Mouse (Mus musculus) limb, embryonic 10.5 days (tissue): Measurements from ENCODE around the gene Cpn1. TPM values are rescaled to one million over a fixed set of nuclear protein-coding genes. Genes with fewer than 3 reads are reported as not detected.

Experiments
- DNase-seq: peaks from one replicate; pipeline ENCODE4 v3.0.0-alpha.2; 2017; ENCODE audit warnings: low spot score
- H3K27ac ChIP-seq: fragments of 300-500 bp; sonication (generic); 2 replicates; pipeline ENCODE4 v1.5.1; 2016; ENCODE audit warnings: mild to moderate bottlenecking
- H3K27me3 ChIP-seq: fragments of 300-500 bp; sonication (generic); 2 replicates; pipeline ENCODE4 v1.6.1; 2016; ENCODE audit warnings: low read depth, mild to moderate bottlenecking; ENCODE audit not compliant: poor library complexity, severe bottlenecking
- H3K36me3 ChIP-seq: fragments of 300-500 bp; sonication (generic); 2 replicates; pipeline ENCODE4 v1.6.1; 2016; ENCODE audit warnings: mild to moderate bottlenecking, moderate library complexity
- H3K4me1 ChIP-seq: fragments of 300-500 bp; sonication (generic); 2 replicates; pipeline ENCODE4 v1.6.1; 2016
- H3K4me3 ChIP-seq: fragments of 300-500 bp; sonication (generic); 2 replicates; pipeline ENCODE4 v1.5.1; 2016; ENCODE audit warnings: mild to moderate bottlenecking, moderate library complexity
- H3K9me3 ChIP-seq: fragments of 300-500 bp; sonication (generic); replicated peaks from 2 replicates; pipeline ENCODE4 v1.6.1; 2016; ENCODE audit warnings: mild to moderate bottlenecking
- WGBS: fragments of 180-500 bp; shearing (Covaris S2); methylation state at CpG from one replicate; pipeline ENCODE4 v1.1.7; 2016; 5-methylcytosine and 5-hydroxymethylcytosine counted together
- polyA plus RNA-seq: library from polyadenylated mRNA; unstranded; fragments of >200 nt; fragmentation: Nextera tagmentation; extraction: Ambion mirVana; gene quantifications from 2 replicates; pipeline ENCODE4 v1.2.1, GENCODE M21; 2016

Cpn1 gene
- polyA plus RNA-seq, 1 experiment from 2014 or later = not detected

DNA sequence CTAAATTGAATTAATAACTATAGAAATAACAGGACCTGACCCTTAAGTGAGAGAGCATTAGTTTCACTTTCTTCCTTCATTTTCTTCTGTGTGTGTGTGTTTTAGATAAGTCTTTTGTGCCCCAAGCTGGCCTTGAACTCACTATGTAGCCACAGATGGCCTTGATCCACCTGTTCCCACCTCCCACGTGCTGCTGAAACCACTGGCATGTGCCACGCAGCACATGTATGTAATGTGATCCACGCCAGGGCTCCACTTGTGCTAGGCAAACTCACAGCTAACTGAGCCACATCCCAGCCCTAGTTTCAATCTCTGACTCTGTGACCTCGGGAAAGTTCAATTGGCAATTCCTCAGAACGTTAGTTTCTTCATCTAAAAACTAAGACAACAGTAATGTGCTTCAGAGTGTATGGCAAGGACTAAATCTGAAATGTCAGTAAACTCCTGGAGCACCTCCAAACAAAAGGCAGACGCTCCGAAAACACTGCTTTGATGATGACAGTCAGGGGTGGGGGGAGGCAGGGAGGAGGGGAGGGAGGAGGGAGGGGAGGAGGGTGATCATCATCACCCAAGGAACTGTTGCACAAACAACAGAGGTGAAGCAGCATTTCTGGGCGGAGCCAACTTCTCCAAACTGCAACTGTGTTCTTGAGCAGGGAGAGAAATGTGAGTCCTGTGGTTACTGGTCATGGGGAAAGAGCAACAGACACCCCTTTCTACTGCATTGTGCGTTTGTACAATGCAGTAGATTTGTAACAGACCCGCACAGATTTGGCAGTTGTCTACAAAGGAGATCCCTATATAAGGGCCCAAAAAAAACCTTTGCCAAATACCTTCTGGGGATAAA is 60.0 kb downstream of the Cpn1 start:
- Histone ChIP-seq H3K36me3 (peaks cover 13% of the 10 kb centered on the region), H3K4me1 (peaks cover 23% of the 10 kb centered on the region), H3K27ac (no peak overlapping the region), H3K27me3 (no peaks in the 10 kb centered on the region; the same call in 1 of the 2 replicates), H3K4me3 (no peak overlapping the region), H3K9me3 (no peaks in the 10 kb centered on the region)
- no peak for DNase-seq
- 80% methylated on average over 10 of the region's 10 CpGs for WGBS

DNA sequence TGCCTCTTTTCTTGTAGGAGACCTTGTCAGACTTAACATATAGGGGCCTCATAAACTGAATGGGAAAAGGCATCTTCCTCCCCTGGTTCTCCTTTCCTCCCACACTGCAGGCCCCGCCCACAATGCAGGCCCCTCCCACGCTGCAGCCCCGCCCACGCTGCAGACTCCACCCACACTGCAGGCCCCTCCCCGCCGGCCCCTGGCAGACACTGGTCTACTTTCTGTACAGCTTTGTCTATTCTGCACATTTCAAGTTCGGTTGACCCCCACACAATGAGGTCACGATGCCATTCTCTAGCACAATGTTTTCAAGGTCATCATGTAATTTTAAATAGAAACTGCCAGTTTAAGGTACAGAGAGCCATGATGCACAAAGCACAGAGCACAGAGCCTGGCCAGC is 62.0 kb downstream of the Cpn1 start:
- peaks cover 22% of the 10 kb centered on the region for H3K4me1 ChIP-seq
- no peak for DNase-seq
- 77% methylated on average over 8 of the region's 8 CpGs for WGBS
- no peaks in the 10 kb centered on the region; the same call in 1 of the 2 replicates for H3K27me3 ChIP-seq
- H3K9me3 ChIP-seq = no peaks in the 10 kb centered on the region
- peaks cover 13% of the 10 kb centered on the region for H3K36me3 ChIP-seq
- no peak overlapping the region for H3K4me3 ChIP-seq
- no peak overlapping the region for H3K27ac ChIP-seq

DNA sequence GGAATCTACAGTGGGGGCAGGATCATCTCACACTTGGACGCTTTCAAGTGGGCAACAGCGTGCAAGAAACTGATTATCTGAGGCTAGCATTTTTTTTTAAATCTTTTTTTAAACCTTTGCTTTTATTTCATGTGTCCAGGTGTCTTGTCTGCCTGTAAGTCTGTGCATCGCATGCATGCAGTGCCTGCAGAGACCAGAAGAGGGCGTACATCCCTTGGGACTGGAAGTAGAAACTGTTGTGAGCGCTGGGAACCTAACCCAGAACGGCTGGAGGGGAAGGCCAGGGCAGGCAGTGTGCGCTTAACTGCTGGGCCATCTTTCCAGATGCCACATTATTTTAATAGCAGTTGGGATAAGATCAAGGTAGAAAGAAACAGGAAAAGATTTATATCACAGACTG is 63.4 kb downstream of the Cpn1 start:
- H3K4me3 ChIP-seq = no peak overlapping the region
- DNase-seq = no peak
- H3K9me3 ChIP-seq = no peaks in the 10 kb centered on the region
- H3K27ac ChIP-seq = no peak overlapping the region
- H3K36me3 ChIP-seq = peaks cover 13% of the 10 kb centered on the region
- 92% methylated on average over 7 of the region's 7 CpGs for WGBS
- H3K4me1 ChIP-seq = peaks cover 21% of the 10 kb centered on the region
- no peaks in the 10 kb centered on the region; the same call in 1 of the 2 replicates for H3K27me3 ChIP-seq

DNA sequence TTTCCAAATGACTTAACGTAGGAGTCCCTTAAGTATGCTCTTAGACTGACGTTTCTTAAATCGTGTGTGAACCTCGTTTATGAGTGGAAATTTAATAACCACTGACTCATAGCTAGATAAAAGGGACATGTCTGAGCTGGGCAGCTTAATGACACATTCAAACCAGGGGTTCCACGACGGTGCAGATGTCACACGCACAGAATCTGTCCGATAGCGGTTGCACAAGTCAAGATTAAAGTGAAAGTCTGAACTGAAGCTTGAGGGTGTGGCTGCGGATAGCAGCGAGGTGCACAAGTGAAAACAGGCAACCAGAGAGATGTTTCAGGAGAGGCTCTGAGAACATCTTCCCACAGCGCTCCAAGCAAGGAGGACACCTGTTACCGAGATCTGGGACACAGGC is 64.9 kb downstream of the Cpn1 start:
- no peak for DNase-seq
- peaks cover 22% of the 10 kb centered on the region for H3K4me1 ChIP-seq
- H3K4me3 ChIP-seq = no peak overlapping the region

DNA sequence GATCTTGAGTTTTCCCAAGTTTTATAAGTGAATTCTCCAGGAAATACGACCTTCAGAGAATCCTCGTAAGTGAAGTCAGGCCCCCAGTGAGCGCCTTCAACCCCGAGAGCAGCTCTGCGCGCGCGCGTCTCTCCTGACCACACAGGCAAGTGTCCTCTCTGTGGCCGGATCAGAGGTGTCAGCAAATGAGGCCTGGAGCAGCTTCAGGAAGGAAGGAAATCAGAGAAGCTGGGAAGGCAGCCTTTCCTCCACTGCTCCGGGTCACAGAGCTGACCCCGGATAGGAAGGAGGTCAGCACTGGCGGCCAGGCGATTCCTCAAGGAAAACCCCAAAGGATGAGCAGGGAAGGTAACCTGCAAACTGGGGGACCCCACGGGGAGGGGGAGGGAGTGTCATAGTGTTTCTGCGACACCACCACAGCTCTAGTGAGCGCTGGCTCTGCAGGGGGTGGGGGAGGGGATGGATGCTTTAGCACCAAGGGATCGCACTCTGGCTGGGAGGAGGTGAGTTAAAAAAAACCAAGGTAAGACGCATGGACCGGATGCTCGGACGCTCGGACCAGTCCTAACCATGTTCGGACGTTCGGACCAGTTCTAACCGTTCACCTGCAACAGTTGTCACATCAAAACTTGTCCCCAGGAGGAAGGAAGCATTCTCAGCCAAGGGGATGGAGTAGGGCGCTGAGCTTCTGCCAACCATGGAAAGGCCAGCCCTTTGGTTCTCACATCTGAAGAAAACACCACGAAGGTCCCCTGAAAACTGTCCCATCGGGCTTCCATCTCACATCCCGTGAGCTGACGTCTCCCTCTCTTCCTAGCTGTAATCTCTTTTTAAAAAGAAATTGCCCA is 65.7 kb downstream of the Cpn1 start:
- H3K4me3 ChIP-seq = peak overlapping the region; percentile 34
- 6% methylated on average over 32 of the region's 32 CpGs for WGBS
- H3K36me3 ChIP-seq = peaks cover 13% of the 10 kb centered on the region
- no peak for DNase-seq
- no peaks in the 10 kb centered on the region; the same call in 1 of the 2 replicates for H3K27me3 ChIP-seq
- peaks cover 22% of the 10 kb centered on the region for H3K4me1 ChIP-seq
- no peak overlapping the region; the same call in 1 of the 2 replicates for H3K27ac ChIP-seq
- no peaks in the 10 kb centered on the region for H3K9me3 ChIP-seq

More for the DNA sequence above, 64.9 kb downstream of the Cpn1 start:
- WGBS = 63% methylated on average over 13 of the region's 13 CpGs
- Histone ChIP-seq H3K27ac (no peak overlapping the region), H3K36me3 (peaks cover 13% of the 10 kb centered on the region), H3K9me3 (no peaks in the 10 kb centered on the region), H3K27me3 (no peaks in the 10 kb centered on the region; the same call in 1 of the 2 replicates)

GRCm38 (mm10) chr19:43919841-43920240 is 66.5 kb downstream of the Cpn1 start:
- Histone ChIP-seq H3K9me3 (no peaks in the 10 kb centered on the region), H3K36me3 (peaks cover 13% of the 10 kb centered on the region), H3K27me3 (no peaks in the 10 kb centered on the region; the same call in 1 of the 2 replicates), H3K27ac (no peak overlapping the region), H3K4me3 (no peak overlapping the region), H3K4me1 (peaks cover 22% of the 10 kb centered on the region)
- no peak for DNase-seq
- WGBS = 95% methylated on average over 4 of the region's 4 CpGs

DNA sequence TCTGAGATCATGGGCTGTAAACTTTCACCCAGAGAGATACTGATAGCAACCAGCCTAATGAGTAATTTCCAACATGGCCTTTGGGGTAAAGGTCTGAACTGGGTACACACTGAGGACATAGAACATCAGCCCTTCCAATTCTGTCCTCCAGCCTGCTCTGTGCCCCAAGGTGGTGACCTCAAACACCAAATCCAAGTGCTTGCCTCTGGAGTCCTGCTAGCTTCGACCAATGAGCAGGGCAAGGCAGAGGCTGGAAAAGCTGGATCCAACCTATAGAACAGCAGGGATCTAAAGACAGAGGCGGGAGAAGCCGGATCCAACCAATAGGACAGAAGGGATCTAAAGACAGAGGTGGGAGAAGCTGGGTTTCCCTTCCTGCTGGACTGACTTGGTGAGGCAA is 67.5 kb downstream of the Cpn1 start:
- Histone ChIP-seq H3K9me3 (no peaks in the 10 kb centered on the region), H3K4me1 (peaks cover 22% of the 10 kb centered on the region), H3K27ac (no peak overlapping the region), H3K36me3 (peaks cover 11% of the 10 kb centered on the region), H3K4me3 (no peak overlapping the region), H3K27me3 (no peaks in the 10 kb centered on the region; the same call in 1 of the 2 replicates)
- no peak for DNase-seq
- WGBS = 92% methylated on average over 3 of the region's 3 CpGs

DNA sequence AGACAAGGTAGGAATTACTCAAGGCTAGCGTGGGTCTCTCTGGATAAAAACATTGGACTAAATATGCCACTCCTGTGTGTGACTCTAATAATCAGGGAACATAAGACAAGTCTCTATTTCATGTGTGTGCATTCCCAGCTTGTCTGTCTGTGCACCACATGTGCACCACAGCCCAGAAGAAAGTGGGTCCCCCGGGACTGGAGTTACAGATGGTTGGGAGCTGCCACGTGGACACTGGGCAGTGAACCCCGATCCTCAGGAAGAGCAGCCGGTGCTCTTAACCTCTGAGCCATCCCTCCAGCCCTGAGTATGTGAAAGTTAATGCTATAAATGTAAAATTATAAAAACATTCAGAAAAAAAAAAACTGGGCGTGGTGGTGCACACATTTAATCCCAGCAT is 68.6 kb downstream of the Cpn1 start:
- Histone ChIP-seq H3K27me3 (no peaks in the 10 kb centered on the region; the same call in 1 of the 2 replicates), H3K36me3 (peaks cover under 1% of the 10 kb centered on the region; the same call in 1 of the 2 replicates), H3K4me3 (no peak overlapping the region), H3K9me3 (no peaks in the 10 kb centered on the region), H3K27ac (no peak overlapping the region), H3K4me1 (peaks cover 22% of the 10 kb centered on the region)
- no peak for DNase-seq
- 95% methylated on average over 6 of the region's 6 CpGs for WGBS

GRCm38 (mm10) chr19:43917406-43917691 is 69.0 kb downstream of the Cpn1 start:
- WGBS = 76% methylated on average over 2 of the region's 2 CpGs

GRCm38 (mm10) chr19:43916586-43917405 is 69.6 kb downstream of the Cpn1 start:
- DNase-seq = no peak
- no peaks in the 10 kb centered on the region for H3K9me3 ChIP-seq
- no peaks in the 10 kb centered on the region for H3K36me3 ChIP-seq
- H3K4me1 ChIP-seq = peaks cover 22% of the 10 kb centered on the region
- no peak overlapping the region for H3K4me3 ChIP-seq
- no peak overlapping the region for H3K27ac ChIP-seq
- 71% methylated on average over 21 of the region's 21 CpGs for WGBS
- no peaks in the 10 kb centered on the region; the same call in 1 of the 2 replicates for H3K27me3 ChIP-seq

More at GRCm38 (mm10) chr19:43917406-43917691, 69.0 kb downstream of the Cpn1 start:
- peaks cover 22% of the 10 kb centered on the region for H3K4me1 ChIP-seq
- H3K4me3 ChIP-seq = no peak overlapping the region
- H3K36me3 ChIP-seq = no peaks in the 10 kb centered on the region
- H3K27me3 ChIP-seq = no peaks in the 10 kb centered on the region; the same call in 1 of the 2 replicates
- H3K27ac ChIP-seq = no peak overlapping the region
- no peak for DNase-seq
- no peaks in the 10 kb centered on the region for H3K9me3 ChIP-seq

DNA sequence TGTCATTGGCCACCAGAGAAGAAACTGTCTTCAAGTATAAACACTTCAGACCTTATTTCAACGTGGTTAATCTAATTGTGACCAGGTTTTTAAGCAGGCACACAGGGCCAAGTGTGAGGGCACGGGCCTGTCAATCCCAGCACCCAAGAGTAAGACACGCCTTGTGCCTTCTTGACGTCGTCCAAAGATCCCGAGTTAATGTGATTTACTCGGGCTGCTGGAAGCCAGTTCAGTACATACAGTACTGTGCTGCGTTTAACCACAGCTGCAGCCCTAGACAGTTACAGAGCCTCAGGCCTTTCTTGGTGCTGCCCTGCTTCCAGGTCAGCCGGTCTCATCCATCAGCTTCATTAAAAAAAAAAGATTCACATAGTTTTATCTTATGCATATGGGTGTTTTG is 70.9 kb downstream of the Cpn1 start:
- H3K36me3 ChIP-seq = 0 out of 2 replicates have a peak, but pooled peaks cover 2% of the 10 kb centered on the region
- H3K4me3 ChIP-seq = no peak overlapping the region
- 77% methylated on average over 9 of the region's 9 CpGs for WGBS
- no peak overlapping the region for H3K27ac ChIP-seq
- no peaks in the 10 kb centered on the region for H3K9me3 ChIP-seq
- DNase-seq = no peak
- H3K27me3 ChIP-seq = no peaks in the 10 kb centered on the region
- H3K4me1 ChIP-seq = peaks cover 12% of the 10 kb centered on the region

DNA sequence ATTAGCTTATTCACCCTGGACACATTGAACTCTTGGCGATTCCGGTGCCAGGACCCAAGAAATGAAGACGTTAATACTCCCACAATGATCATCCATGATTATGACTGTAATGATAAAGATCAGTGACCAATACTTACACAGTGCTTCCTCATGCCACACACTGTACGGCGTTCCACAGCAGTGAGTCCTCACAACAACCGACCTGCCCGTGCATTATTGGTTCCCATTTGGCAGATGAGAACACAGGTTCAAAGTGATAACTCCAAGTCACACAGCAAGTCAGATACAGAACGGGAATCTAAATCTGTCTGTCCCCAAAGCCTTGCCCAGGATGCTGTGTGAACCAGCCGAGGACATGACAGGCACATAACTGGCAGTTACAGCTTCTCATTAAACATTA is 71.4 kb downstream of the Cpn1 start:
- no peak overlapping the region for H3K27ac ChIP-seq
- no peak overlapping the region for H3K4me3 ChIP-seq
- DNase-seq = no peak
- H3K36me3 ChIP-seq = 0 out of 2 replicates have a peak, but pooled peaks cover 7% of the 10 kb centered on the region
- no peaks in the 10 kb centered on the region for H3K9me3 ChIP-seq
- WGBS = 93% methylated on average over 9 of the region's 9 CpGs
- peaks cover 8% of the 10 kb centered on the region for H3K4me1 ChIP-seq
- no peaks in the 10 kb centered on the region for H3K27me3 ChIP-seq
